Mouse (Mus musculus) limb, embryonic 12.5 days (tissue): Measurements from ENCODE around the gene Gm9195. TPM values are rescaled to one million over a fixed set of nuclear protein-coding genes. Genes with fewer than 3 reads are reported as not detected.

Experiments used
- ATAC-seq: fragments of 200-750 bp; cut with Nextera tagmentation; 2 replicates; pipeline ENCODE4 v1.8.0; 2017; ENCODE audit warnings: low read depth, moderate TSS enrichment; ENCODE audit not compliant: insufficient number of reproducible peaks, insufficient read depth, low FRiP score, low TSS enrichment
- H3K27ac ChIP-seq: fragments of 300-500 bp; sonication (generic); 2 replicates; pipeline ENCODE4 v1.5.1; 2016; ENCODE audit warnings: mild to moderate bottlenecking, moderate library complexity
- H3K27me3 ChIP-seq: fragments of 300-500 bp; sonication (generic); 2 replicates; pipeline ENCODE4 v1.6.1; 2016; ENCODE audit warnings: mild to moderate bottlenecking, moderate library complexity
- H3K36me3 ChIP-seq: fragments of 300-500 bp; sonication (generic); 2 replicates; pipeline ENCODE4 v1.6.1; 2016; ENCODE audit warnings: mild to moderate bottlenecking, moderate library complexity
- H3K4me1 ChIP-seq: fragments of 300-500 bp; sonication (generic); replicated peaks from 2 replicates; pipeline ENCODE4 v1.6.1; 2016
- H3K4me2 ChIP-seq: fragments of 300-500 bp; sonication (generic); 2 replicates; pipeline ENCODE4 v1.6.1; 2016; ENCODE audit warnings: mild to moderate bottlenecking, moderate library complexity
- H3K4me3 ChIP-seq: fragments of 300-500 bp; sonication (generic); replicated peaks from 2 replicates; pipeline ENCODE4 v1.5.1; 2016; ENCODE audit warnings: mild to moderate bottlenecking
- H3K9ac ChIP-seq: fragments of 300-500 bp; sonication (generic); replicated peaks from 2 replicates; pipeline ENCODE4 v1.6.1; 2016; ENCODE audit warnings: mild to moderate bottlenecking, moderate library complexity
- H3K9me3 ChIP-seq: fragments of 300-500 bp; sonication (generic); 2 replicates; pipeline ENCODE4 v1.6.1; 2016; ENCODE audit warnings: mild to moderate bottlenecking, moderate library complexity
- WGBS: fragments of 180-500 bp; shearing (Covaris S2); methylation state at CpG from one replicate; pipeline ENCODE4 v1.1.7; 2016; 5-methylcytosine and 5-hydroxymethylcytosine counted together
- polyA plus RNA-seq: library from polyadenylated mRNA; unstranded; fragments of >200 nt; fragmentation: Nextera tagmentation; extraction: Ambion mirVana; gene quantifications from 2 replicates; pipeline ENCODE4 v1.2.1, GENCODE M21; 2016

Gene Gm9195
- polyA plus RNA-seq, 1 experiment from 2014 or later = not detected

GRCm38 (mm10) chr14:72442936-72443335, 48.7 kb downstream of the Gm9195 start:
- H3K4me2 ChIP-seq = no peak overlapping the region
- no peaks in the 10 kb centered on the region for H3K4me1 ChIP-seq
- no peak overlapping the region for H3K9ac ChIP-seq
- 0 out of 2 replicates have a peak, but pooled peaks cover 4% of the 10 kb centered on the region for H3K27me3 ChIP-seq
- no peak overlapping the region for H3K27ac ChIP-seq
- no peaks in the 10 kb centered on the region for H3K9me3 ChIP-seq
- 76% methylated on average over 11 of the region's 11 CpGs for WGBS
- no peaks in the 10 kb centered on the region for H3K36me3 ChIP-seq
- no peak for ATAC-seq
- H3K4me3 ChIP-seq = no peak overlapping the region

GRCm38 (mm10) chr14:72440929-72441328, 50.7 kb downstream of the Gm9195 start:
- ATAC-seq = no peak
- WGBS = 87% methylated on average over 7 of the region's 7 CpGs
- no peaks in the 10 kb centered on the region for H3K4me1 ChIP-seq

GRCm38 (mm10) chr14:72440436-72440835, 51.2 kb downstream of the Gm9195 start:
- 85% methylated on average over 6 of the region's 6 CpGs for WGBS
- no peak overlapping the region for H3K4me3 ChIP-seq
- no peaks in the 10 kb centered on the region for H3K36me3 ChIP-seq
- no peak for ATAC-seq
- no peak overlapping the region for H3K4me2 ChIP-seq
- no peaks in the 10 kb centered on the region for H3K9me3 ChIP-seq
- no peaks in the 10 kb centered on the region for H3K4me1 ChIP-seq
- H3K27me3 ChIP-seq = 0 out of 2 replicates have a peak, but pooled peaks cover 4% of the 10 kb centered on the region
- no peak overlapping the region for H3K27ac ChIP-seq
- no peak overlapping the region for H3K9ac ChIP-seq

More at GRCm38 (mm10) chr14:72440929-72441328, 50.7 kb downstream of the Gm9195 start:
- Histone ChIP-seq H3K4me3 (no peak overlapping the region), H3K36me3 (no peaks in the 10 kb centered on the region), H3K9ac (no peak overlapping the region), H3K27me3 (0 out of 2 replicates have a peak, but pooled peaks cover 4% of the 10 kb centered on the region), H3K4me2 (no peak overlapping the region), H3K27ac (no peak overlapping the region), H3K9me3 (no peaks in the 10 kb centered on the region)

- Histone ChIP-seq H3K9ac (no peak overlapping the region), H3K4me1 (no peaks in the 10 kb centered on the region), H3K36me3 (no peaks in the 10 kb centered on the region), H3K9me3 (no peaks in the 10 kb centered on the region), H3K4me2 (no peak overlapping the region), H3K4me3 (no peak overlapping the region), H3K27ac (no peak overlapping the region), H3K27me3 (0 out of 2 replicates have a peak, but pooled peaks cover 4% of the 10 kb centered on the region)
- 90% methylated on average over 1 of the region's 1 CpGs for WGBS
- no peak for ATAC-seq
These were observed 52.7 kb downstream of the Gm9195 start for GRCm38 (mm10) chr14:72438976-72439375.

- Histone ChIP-seq H3K4me2 (no peak overlapping the region), H3K36me3 (no peaks in the 10 kb centered on the region), H3K4me1 (peaks cover 15% of the 10 kb centered on the region), H3K9ac (no peak overlapping the region), H3K27me3 (no peaks in the 10 kb centered on the region), H3K9me3 (no peaks in the 10 kb centered on the region), H3K27ac (no peak overlapping the region), H3K4me3 (no peak overlapping the region)
- 22% methylated on average over 1 of the region's 1 CpGs for WGBS
- peak; percentile 56; the same call in 1 of the 2 replicates for ATAC-seq
These were observed 101.9 kb downstream of the Gm9195 start for GRCm38 (mm10) chr14:72389696-72390095.

- peaks cover 15% of the 10 kb centered on the region for H3K4me1 ChIP-seq
- H3K9ac ChIP-seq = no peak overlapping the region
- H3K4me2 ChIP-seq = no peak overlapping the region
- H3K27me3 ChIP-seq = no peaks in the 10 kb centered on the region
- H3K36me3 ChIP-seq = no peaks in the 10 kb centered on the region
- no peaks in the 10 kb centered on the region for H3K9me3 ChIP-seq
- 65% methylated on average over 4 of the region's 4 CpGs for WGBS
- no peak overlapping the region for H3K27ac ChIP-seq
- H3K4me3 ChIP-seq = no peak overlapping the region
- ATAC-seq = 0 out of 2 replicates have a peak, but pooled peaks have one; percentile 20
These were observed 102.3 kb downstream of the Gm9195 start for GRCm38 (mm10) chr14:72389288-72389687.

GRCm38 (mm10) chr14:72377224-72377623, 114.4 kb downstream of the Gm9195 start:
- no peak overlapping the region for H3K27ac ChIP-seq
- WGBS = 5% methylated on average over 2 of the region's 2 CpGs
- no peak overlapping the region for H3K9ac ChIP-seq
- H3K4me1 ChIP-seq = no peaks in the 10 kb centered on the region
- H3K9me3 ChIP-seq = no peaks in the 10 kb centered on the region
- no peaks in the 10 kb centered on the region for H3K27me3 ChIP-seq
- no peak overlapping the region for H3K4me3 ChIP-seq
- no peaks in the 10 kb centered on the region for H3K36me3 ChIP-seq
- no peak overlapping the region for H3K4me2 ChIP-seq
- no peak for ATAC-seq

Other genes with a start within 250 kb of the Gm9195 start
- gene Fndc3a, start 218.2 kb upstream of the Gm9195 start, polyA plus RNA-seq = 37.1 and 37.2 TPM in 2 replicates